Mouse (Mus musculus) small intestine, adult 2 months (tissue): ENCODE measurements around the gene Erp27.

Experiments
- CTCF ChIP-seq: fragments of 200-500 bp; IDR thresholded peaks from 2 replicates; pipeline ENCODE4 v1.5.1; 2012; ENCODE audit warnings: low read depth, mild to moderate bottlenecking, control low read depth, inconsistent platforms, low read length, moderate library complexity, mixed read lengths; ENCODE audit not compliant: insufficient replicate concordance, insufficient read length; ENCODE audit errors: extremely low read depth
- POLR2A ChIP-seq: fragments of 200-500 bp; IDR thresholded peaks from 2 replicates; pipeline ENCODE4 v1.6.1; 2012; ENCODE audit warnings: low read depth, mild to moderate bottlenecking, control low read depth, inconsistent platforms, low read length, moderate library complexity

- TF ChIP-seq CTCF (no peak), POLR2A (no peak)
These were observed 8.7 kb upstream of the Erp27 start for GRCm38 (mm10) chr6:136930677-136931076.
